Mouse (Mus musculus) testis, adult 2 months (tissue): ENCODE measurements around the gene Btg2. TPM values are rescaled to one million over a fixed set of nuclear protein-coding genes. Genes with fewer than 3 reads are reported as not detected.

Experiments used
- H3K27ac ChIP-seq: fragments of 200-500 bp; 2 replicates; pipeline ENCODE4 v1.5.1; 2012; ENCODE audit warnings: low read depth, low read length; ENCODE audit not compliant: control insufficient read depth, insufficient read depth
- H3K27me3 ChIP-seq: fragments of 200-500 bp; 2 replicates; pipeline ENCODE4 v1.6.1; 2012; ENCODE audit warnings: mild to moderate bottlenecking, low read length, moderate library complexity; ENCODE audit not compliant: control insufficient read depth, insufficient read depth
- H3K36me3 ChIP-seq: fragments of 200-500 bp; 2 replicates; pipeline ENCODE4 v1.6.1; 2012; ENCODE audit warnings: mild to moderate bottlenecking, low read length; ENCODE audit not compliant: control insufficient read depth, insufficient read depth
- H3K4me1 ChIP-seq: fragments of 200-500 bp; 2 replicates; pipeline ENCODE4 v1.6.1; 2012; ENCODE audit warnings: low read length; ENCODE audit not compliant: control insufficient read depth, insufficient read depth
- H3K4me3 ChIP-seq: fragments of 200-500 bp; 2 replicates; pipeline ENCODE4 v1.5.1; 2012; ENCODE audit warnings: low read depth, mild to moderate bottlenecking, low read length, moderate library complexity, mixed read lengths; ENCODE audit not compliant: control insufficient read depth
- CTCF ChIP-seq: fragments of 200-500 bp; IDR thresholded peaks from 2 replicates; pipeline ENCODE4 v1.5.1; 2012; ENCODE audit warnings: low read depth, mild to moderate bottlenecking, inconsistent platforms, low read length, moderate library complexity; ENCODE audit not compliant: control insufficient read depth, insufficient read depth, insufficient replicate concordance
- POLR2A ChIP-seq: fragments of 200-500 bp; IDR thresholded peaks from 2 replicates; pipeline ENCODE4 v1.6.1; 2012; ENCODE audit warnings: low read depth, mild to moderate bottlenecking, inconsistent platforms, low read length, moderate library complexity; ENCODE audit not compliant: control insufficient read depth
- polyA plus RNA-seq: library from polyadenylated mRNA; depleted of rRNA; stranded (reverse); fragments of >200 nt; gene quantifications from 2 replicates; pipeline ENCODE4 v1.2.3, GENCODE M21; 2012; rRNA removed

Btg2 gene
- polyA plus RNA-seq, result 2.9 and 4.1 TPM in 2 replicates

- peaks cover 12% of the 10 kb centered on the region for H3K4me1 ChIP-seq
- peak within 1 kb of the TSS; percentile 81 for H3K4me3 ChIP-seq
- H3K27ac ChIP-seq, result peak within 1 kb of the TSS; percentile 59
- 0 out of 2 replicates have a peak, but pooled peaks have one; percentile 4 for TF ChIP-seq CTCF
- TF ChIP-seq POLR2A, result peak; percentile 93
- H3K36me3 ChIP-seq, result no peaks in the 10 kb centered on the region
- H3K27me3 ChIP-seq, result no peaks in the 10 kb centered on the region
Observed at GRCm38 (mm10) chr1:134078802-134079476, at the start of gene Btg2. Btg2 (minus strand) TSS chr1:134079120.

GRCm38 (mm10) chr1:134122195-134122594 is 43.3 kb upstream of the Btg2 start:
- Histone ChIP-seq H3K27ac (no peak overlapping the region), H3K4me1 (peaks cover 3% of the 10 kb centered on the region), H3K27me3 (no peaks in the 10 kb centered on the region), H3K36me3 (no peaks in the 10 kb centered on the region), H3K4me3 (no peak overlapping the region)
- TF ChIP-seq POLR2A (no peak), CTCF (peak; percentile 48; the same call in 1 of the 2 replicates)

GRCm38 (mm10) chr1:134120179-134120578 is 41.3 kb upstream of the Btg2 start:
- H3K4me1 ChIP-seq, result peaks cover 3% of the 10 kb centered on the region
- no peaks in the 10 kb centered on the region for H3K27me3 ChIP-seq
- TF ChIP-seq CTCF (peak; percentile 96), POLR2A (no peak)
- no peak overlapping the region for H3K27ac ChIP-seq
- H3K4me3 ChIP-seq, result no peak overlapping the region
- H3K36me3 ChIP-seq, result no peaks in the 10 kb centered on the region

- Histone ChIP-seq H3K27me3 (no peaks in the 10 kb centered on the region), H3K27ac (no peak overlapping the region), H3K36me3 (no peaks in the 10 kb centered on the region), H3K4me3 (no peak overlapping the region), H3K4me1 (peaks cover 2% of the 10 kb centered on the region)
- TF ChIP-seq CTCF (no peak), POLR2A (no peak)
Observed at GRCm38 (mm10) chr1:134117110-134117509, 38.2 kb upstream of the Btg2 start.

- Histone ChIP-seq H3K36me3 (no peaks in the 10 kb centered on the region), H3K27ac (no peak overlapping the region), H3K4me3 (no peak overlapping the region), H3K27me3 (no peaks in the 10 kb centered on the region), H3K4me1 (no peaks in the 10 kb centered on the region)
- TF ChIP-seq POLR2A (no peak), CTCF (no peak)
Observed at GRCm38 (mm10) chr1:134115424-134115823, 36.5 kb upstream of the Btg2 start.

- no peak overlapping the region for H3K27ac ChIP-seq
- H3K4me3 ChIP-seq, result no peak overlapping the region
- H3K27me3 ChIP-seq, result no peaks in the 10 kb centered on the region
- H3K36me3 ChIP-seq, result no peaks in the 10 kb centered on the region
- H3K4me1 ChIP-seq, result no peaks in the 10 kb centered on the region
- no peak for TF ChIP-seq CTCF
- no peak for TF ChIP-seq POLR2A
Observed at GRCm38 (mm10) chr1:134114730-134115129, 35.8 kb upstream of the Btg2 start.

- Histone ChIP-seq H3K4me3 (no peak overlapping the region), H3K27ac (no peak overlapping the region), H3K4me1 (no peaks in the 10 kb centered on the region), H3K27me3 (no peaks in the 10 kb centered on the region), H3K36me3 (no peaks in the 10 kb centered on the region)
- no peak for TF ChIP-seq POLR2A
- no peak for TF ChIP-seq CTCF
Observed at GRCm38 (mm10) chr1:134114018-134114417, 35.1 kb upstream of the Btg2 start.

- TF ChIP-seq CTCF (no peak), POLR2A (no peak)
- Histone ChIP-seq H3K4me3 (no peak overlapping the region), H3K27ac (no peak overlapping the region), H3K27me3 (no peaks in the 10 kb centered on the region), H3K36me3 (no peaks in the 10 kb centered on the region), H3K4me1 (no peaks in the 10 kb centered on the region)
Observed at GRCm38 (mm10) chr1:134113560-134113959, 34.6 kb upstream of the Btg2 start.
